Mouse (Mus musculus): Measurements from ENCODE around the gene Ddx49. TPM values are rescaled to one million over a fixed set of nuclear protein-coding genes. Genes with fewer than 3 reads are reported as not detected.

The Ddx49 gene
- polyA plus RNA-seq, 1 experiment, result 49.4 TPM

- Histone ChIP-seq H3K36me3 (ENCODE audit: control insufficient read depth, insufficient read depth, low read length) (peaks cover 57% of the 10 kb centered on the region), H3K27me3 (ENCODE audit: control insufficient read depth, insufficient read depth, low read length) (no peaks in the 10 kb centered on the region), H3K4me1 (ENCODE audit: control insufficient read depth, insufficient read depth, insufficient read length, low read length) (no peaks in the 10 kb centered on the region), H3K27ac (ENCODE audit: insufficient read depth, low read depth, low read length) (no peak overlapping the region), H3K4me3 (ENCODE audit: low read depth, low read length) (no peak overlapping the region)
- TF ChIP-seq POLR2A (IDR thresholded peaks at IDR 0.05; ENCODE audit: low read depth, low read length) (no peak), CTCF (IDR thresholded peaks at IDR 0.05; ENCODE audit: extremely low read depth, insufficient read length, insufficient replicate concordance, low read depth, low read length) (no peak)
- WGBS, result 95% methylated on average over 19 of the region's 19 CpGs
Observed at GRCm38 (mm10) chr8:70331526-70331925, 29.2 kb upstream of the Ddx49 start.

- TF ChIP-seq POLR2A (IDR thresholded peaks at IDR 0.05; ENCODE audit: low read depth, low read length) (no peak), CTCF (IDR thresholded peaks at IDR 0.05; ENCODE audit: extremely low read depth, insufficient read length, insufficient replicate concordance, low read depth, low read length) (no peak)
- Histone ChIP-seq H3K27ac (ENCODE audit: insufficient read depth, low read depth, low read length) (no peak overlapping the region), H3K4me1 (ENCODE audit: control insufficient read depth, insufficient read depth, insufficient read length, low read length) (no peaks in the 10 kb centered on the region), H3K36me3 (ENCODE audit: control insufficient read depth, insufficient read depth, low read length) (peaks cover 51% of the 10 kb centered on the region), H3K4me3 (ENCODE audit: low read depth, low read length) (no peak overlapping the region), H3K27me3 (ENCODE audit: control insufficient read depth, insufficient read depth, low read length) (no peaks in the 10 kb centered on the region)
- WGBS, result 76% methylated on average over 53 of the region's 53 CpGs
Observed at GRCm38 (mm10) chr8:70330741-70331364, 28.6 kb upstream of the Ddx49 start.

- 35% methylated on average over 45 of the region's 45 CpGs for WGBS
- TF ChIP-seq POLR2A (IDR thresholded peaks at IDR 0.05; ENCODE audit: low read depth, low read length), result no peak
- no peak for TF ChIP-seq CTCF (IDR thresholded peaks at IDR 0.05; ENCODE audit: extremely low read depth, insufficient read length, insufficient replicate concordance, low read depth, low read length)
Observed at GRCm38 (mm10) chr8:70329835-70330740, 27.8 kb upstream of the Ddx49 start.

GRCm38 (mm10) chr8:70329124-70329834 lies 27.0 kb upstream of the Ddx49 start, which contains the start of gene Gdf1:
Gene Gdf1 (plus strand): TSS chr8:70329817.
- Histone ChIP-seq H3K27me3 (ENCODE audit: control insufficient read depth, insufficient read depth, low read length) (no peaks in the 10 kb centered on the region), H3K27ac (ENCODE audit: insufficient read depth, low read depth, low read length) (no peak within 1 kb of the TSS), H3K36me3 (ENCODE audit: control insufficient read depth, insufficient read depth, low read length) (peaks cover 35% of the 10 kb centered on the region), H3K4me1 (ENCODE audit: control insufficient read depth, insufficient read depth, insufficient read length, low read length) (no peaks in the 10 kb centered on the region), H3K4me3 (ENCODE audit: low read depth, low read length) (no peak within 1 kb of the TSS)
- 33% methylated on average over 14 of the region's 14 CpGs for WGBS
- TF ChIP-seq CTCF (IDR thresholded peaks at IDR 0.05; ENCODE audit: extremely low read depth, insufficient read length, insufficient replicate concordance, low read depth, low read length) (no peak), POLR2A (IDR thresholded peaks at IDR 0.05; ENCODE audit: low read depth, low read length) (no peak)

More at GRCm38 (mm10) chr8:70329835-70330740, 27.8 kb upstream of the Ddx49 start:
- H3K27ac ChIP-seq (ENCODE audit: insufficient read depth, low read depth, low read length), result no peak overlapping the region
- H3K4me3 ChIP-seq (ENCODE audit: low read depth, low read length), result no peak overlapping the region
- no peaks in the 10 kb centered on the region for H3K4me1 ChIP-seq (ENCODE audit: control insufficient read depth, insufficient read depth, insufficient read length, low read length)
- peaks cover 43% of the 10 kb centered on the region for H3K36me3 ChIP-seq (ENCODE audit: control insufficient read depth, insufficient read depth, low read length)
- H3K27me3 ChIP-seq (ENCODE audit: control insufficient read depth, insufficient read depth, low read length), result no peaks in the 10 kb centered on the region

GRCm38 (mm10) chr8:70327512-70327911 lies 25.2 kb upstream of the Ddx49 start:
- H3K27me3 ChIP-seq (ENCODE audit: control insufficient read depth, insufficient read depth, low read length), result no peaks in the 10 kb centered on the region
- no peak overlapping the region for H3K27ac ChIP-seq (ENCODE audit: insufficient read depth, low read depth, low read length)
- no peaks in the 10 kb centered on the region for H3K4me1 ChIP-seq (ENCODE audit: control insufficient read depth, insufficient read depth, insufficient read length, low read length)
- 85% methylated on average over 6 of the region's 6 CpGs for WGBS
- TF ChIP-seq POLR2A (IDR thresholded peaks at IDR 0.05; ENCODE audit: low read depth, low read length) (no peak), CTCF (IDR thresholded peaks at IDR 0.05; ENCODE audit: extremely low read depth, insufficient read length, insufficient replicate concordance, low read depth, low read length) (no peak)
- H3K4me3 ChIP-seq (ENCODE audit: low read depth, low read length), result no peak overlapping the region
- peaks cover 17% of the 10 kb centered on the region for H3K36me3 ChIP-seq (ENCODE audit: control insufficient read depth, insufficient read depth, low read length)

- no peak overlapping the region for H3K27ac ChIP-seq (ENCODE audit: insufficient read depth, low read depth, low read length)
- H3K4me3 ChIP-seq (ENCODE audit: low read depth, low read length), result no peak overlapping the region
- no peaks in the 10 kb centered on the region for H3K4me1 ChIP-seq (ENCODE audit: control insufficient read depth, insufficient read depth, insufficient read length, low read length)
- H3K27me3 ChIP-seq (ENCODE audit: control insufficient read depth, insufficient read depth, low read length), result no peaks in the 10 kb centered on the region
- no peaks in the 10 kb centered on the region for H3K36me3 ChIP-seq (ENCODE audit: control insufficient read depth, insufficient read depth, low read length)
- TF ChIP-seq POLR2A (IDR thresholded peaks at IDR 0.05; ENCODE audit: low read depth, low read length) (no peak), CTCF (IDR thresholded peaks at IDR 0.05; ENCODE audit: extremely low read depth, insufficient read length, insufficient replicate concordance, low read depth, low read length) (no peak)
- whole genome bisulfite sequencing, result 88% methylated on average over 3 of the region's 3 CpGs
Observed at GRCm38 (mm10) chr8:70323716-70324115, 21.4 kb upstream of the Ddx49 start.
